Mouse (Mus musculus) stomach, embryonic 16.5 days (tissue): ENCODE measurements around the gene Hhat. TPM values are rescaled to one million over a fixed set of nuclear protein-coding genes. Genes with fewer than 3 reads are reported as not detected.

Experiments used
- ATAC-seq: fragments of 200-750 bp; cut with Nextera tagmentation; 2 replicates; pipeline ENCODE4 v1.8.0; 2017; ENCODE audit warnings: moderate number of reproducible peaks, moderate TSS enrichment; ENCODE audit not compliant: insufficient read depth, low FRiP score
- H3K27ac ChIP-seq: fragments of 300-500 bp; sonication (generic); 2 replicates; pipeline ENCODE4 v1.5.1; 2014; ENCODE audit warnings: low read length
- H3K27me3 ChIP-seq: fragments of 300-500 bp; sonication (generic); 2 replicates; pipeline ENCODE4 v1.6.1; 2014; ENCODE audit warnings: low read length, control low read depth, mixed read lengths; ENCODE audit not compliant: control insufficient read depth, insufficient read depth
- H3K36me3 ChIP-seq: fragments of 300-500 bp; sonication (generic); 2 replicates; pipeline ENCODE4 v1.6.1; 2014; ENCODE audit warnings: low read length; ENCODE audit not compliant: control insufficient read depth, insufficient read depth
- H3K4me1 ChIP-seq: fragments of 300-500 bp; sonication (generic); 2 replicates; pipeline ENCODE4 v1.6.1; 2014; ENCODE audit warnings: low read length, control low read depth, mixed read lengths; ENCODE audit not compliant: control insufficient read depth, insufficient read depth
- H3K4me2 ChIP-seq: fragments of 300-500 bp; sonication (generic); 2 replicates; pipeline ENCODE4 v1.6.1; 2014; ENCODE audit warnings: low read depth, low read length, mixed read lengths
- H3K4me3 ChIP-seq: fragments of 300-500 bp; sonication (generic); replicated peaks from 2 replicates; pipeline ENCODE4 v1.5.1; 2014; ENCODE audit warnings: mild to moderate bottlenecking, low read length
- H3K9ac ChIP-seq: fragments of 300-500 bp; sonication (generic); 2 replicates; pipeline ENCODE4 v1.6.1; 2014; ENCODE audit warnings: low read length
- H3K9me3 ChIP-seq: fragments of 300-500 bp; sonication (generic); replicated peaks from 2 replicates; pipeline ENCODE4 v1.6.1; 2016; ENCODE audit warnings: low read length, control low read depth; ENCODE audit not compliant: control insufficient read depth
- WGBS: fragments of 180-500 bp; shearing (Covaris S2); extraction: QIAGEN DNeasy Blood & Tissue Kit; methylation state at CpG from one replicate; pipeline ENCODE4 v1.1.7; 2014; 5-methylcytosine and 5-hydroxymethylcytosine counted together
- polyA plus RNA-seq: library from polyadenylated mRNA; unstranded; fragments of >200 nt; fragmentation: Nextera tagmentation; extraction: Ambion mirVana; gene quantifications from 2 replicates; pipeline ENCODE4 v1.2.1, GENCODE M21; 2015

Gene Hhat
- polyA plus RNA-seq, 1 experiment from 2014 or later, result 8.9 TPM

- Histone ChIP-seq H3K27me3 (no peaks in the 10 kb centered on the region), H3K9me3 (no peaks in the 10 kb centered on the region), H3K4me1 (0 out of 2 replicates have a peak, but pooled peaks cover 3% of the 10 kb centered on the region), H3K27ac (no peak overlapping the region), H3K9ac (no peak overlapping the region), H3K36me3 (no peaks in the 10 kb centered on the region), H3K4me2 (no peak overlapping the region), H3K4me3 (no peak overlapping the region)
- 77% methylated on average over 1 of the region's 1 CpGs for WGBS
- ATAC-seq, result no peak
Observed at GRCm38 (mm10) chr1:192519713-192520112, 251.3 kb downstream of the Hhat start.

- Histone ChIP-seq H3K27ac (no peak overlapping the region), H3K27me3 (no peaks in the 10 kb centered on the region), H3K9me3 (no peaks in the 10 kb centered on the region), H3K4me3 (no peak overlapping the region), H3K4me1 (no peaks in the 10 kb centered on the region), H3K9ac (no peak overlapping the region), H3K4me2 (no peak overlapping the region), H3K36me3 (no peaks in the 10 kb centered on the region)
- ATAC-seq, result no peak
- WGBS, result 76% methylated on average over 3 of the region's 3 CpGs
Observed at GRCm38 (mm10) chr1:192515373-192515772, 255.7 kb downstream of the Hhat start.

- WGBS, result 91% methylated on average over 1 of the region's 1 CpGs
- no peak for ATAC-seq
- no peak overlapping the region for H3K27ac ChIP-seq
Observed at GRCm38 (mm10) chr1:192512821-192513220, 258.2 kb downstream of the Hhat start.

GRCm38 (mm10) chr1:192503651-192504050 is 267.4 kb downstream of the Hhat start:
- H3K4me2 ChIP-seq, result no peak overlapping the region

More at GRCm38 (mm10) chr1:192512821-192513220, 258.2 kb downstream of the Hhat start:
- Histone ChIP-seq H3K4me3 (no peak overlapping the region), H3K9ac (no peak overlapping the region), H3K27me3 (no peaks in the 10 kb centered on the region), H3K36me3 (no peaks in the 10 kb centered on the region), H3K4me1 (no peaks in the 10 kb centered on the region), H3K9me3 (no peaks in the 10 kb centered on the region), H3K4me2 (no peak overlapping the region)

GRCm38 (mm10) chr1:192502835-192503234 is 268.2 kb downstream of the Hhat start:
- no peak overlapping the region for H3K9ac ChIP-seq
- no peak overlapping the region for H3K4me3 ChIP-seq
- no peaks in the 10 kb centered on the region for H3K36me3 ChIP-seq
- H3K9me3 ChIP-seq, result no peaks in the 10 kb centered on the region
- no peaks in the 10 kb centered on the region for H3K27me3 ChIP-seq
- no peaks in the 10 kb centered on the region for H3K4me1 ChIP-seq
- no peak for ATAC-seq
- H3K4me2 ChIP-seq, result no peak overlapping the region
- H3K27ac ChIP-seq, result no peak overlapping the region

More at GRCm38 (mm10) chr1:192503651-192504050, 267.4 kb downstream of the Hhat start:
- H3K4me1 ChIP-seq, result no peaks in the 10 kb centered on the region
- no peaks in the 10 kb centered on the region for H3K27me3 ChIP-seq
- no peak for ATAC-seq
- no peaks in the 10 kb centered on the region for H3K36me3 ChIP-seq
- no peak overlapping the region for H3K9ac ChIP-seq
- 91% methylated on average over 4 of the region's 4 CpGs for WGBS
- no peaks in the 10 kb centered on the region for H3K9me3 ChIP-seq
- H3K4me3 ChIP-seq, result no peak overlapping the region
- H3K27ac ChIP-seq, result no peak overlapping the region

- no peak for ATAC-seq
- H3K9ac ChIP-seq, result no peak overlapping the region
- no peak overlapping the region for H3K4me3 ChIP-seq
- H3K27ac ChIP-seq, result no peak overlapping the region
- no peaks in the 10 kb centered on the region for H3K9me3 ChIP-seq
- no peaks in the 10 kb centered on the region for H3K27me3 ChIP-seq
- H3K4me2 ChIP-seq, result no peak overlapping the region
- 78% methylated on average over 9 of the region's 9 CpGs for WGBS
- no peaks in the 10 kb centered on the region for H3K4me1 ChIP-seq
- H3K36me3 ChIP-seq, result no peaks in the 10 kb centered on the region
Observed at GRCm38 (mm10) chr1:192502016-192502415, 269.0 kb downstream of the Hhat start.

GRCm38 (mm10) chr1:192497505-192497904 is 273.5 kb downstream of the Hhat start:
- H3K9me3 ChIP-seq, result no peaks in the 10 kb centered on the region
- H3K9ac ChIP-seq, result no peak overlapping the region
- H3K36me3 ChIP-seq, result no peaks in the 10 kb centered on the region
- H3K4me2 ChIP-seq, result no peak overlapping the region
- no peak for ATAC-seq
- 68% methylated on average over 2 of the region's 2 CpGs for WGBS
- no peaks in the 10 kb centered on the region for H3K27me3 ChIP-seq
- H3K4me3 ChIP-seq, result no peak overlapping the region
- H3K27ac ChIP-seq, result no peak overlapping the region
- H3K4me1 ChIP-seq, result no peaks in the 10 kb centered on the region

GRCm38 (mm10) chr1:192489908-192490825 is 280.9 kb downstream of the Hhat start:
- Histone ChIP-seq H3K27me3 (no peaks in the 10 kb centered on the region), H3K4me2 (no peak overlapping the region), H3K4me3 (no peak overlapping the region), H3K9me3 (no peaks in the 10 kb centered on the region), H3K27ac (no peak overlapping the region), H3K4me1 (no peaks in the 10 kb centered on the region), H3K36me3 (no peaks in the 10 kb centered on the region), H3K9ac (no peak overlapping the region)
- WGBS, result 71% methylated on average over 13 of the region's 13 CpGs
- no peak for ATAC-seq

- Histone ChIP-seq H3K4me3 (no peak overlapping the region), H3K9me3 (no peaks in the 10 kb centered on the region), H3K36me3 (no peaks in the 10 kb centered on the region), H3K4me1 (no peaks in the 10 kb centered on the region), H3K4me2 (no peak overlapping the region), H3K27me3 (no peaks in the 10 kb centered on the region), H3K27ac (no peak overlapping the region), H3K9ac (no peak overlapping the region)
- no peak for ATAC-seq
- 96% methylated on average over 11 of the region's 11 CpGs for WGBS
Observed at GRCm38 (mm10) chr1:192487571-192487970, 283.5 kb downstream of the Hhat start.
